Mouse (Mus musculus): Measurements from ENCODE around the gene Nrxn3.

Nrxn3 gene

GRCm38 (mm10) chr12:88722691-88723070, at the start of gene Nrxn3:
Gene Nrxn3 (plus strand): TSS chr12:88722876.
- peak; percentile 68 to 77 for DNase-seq (ENCODE audit: low spot score in 2 of 2)

- no peak for DNase-seq (ENCODE audit: low spot score in 2 of 2)
Measured at GRCm38 (mm10) chr12:88704159-88704846, 18.4 kb upstream of the Nrxn3 start.

- DNase-seq (ENCODE audit: low spot score in 2 of 2): no peak
Measured at GRCm38 (mm10) chr12:88705959-88706358, 16.7 kb upstream of the Nrxn3 start.

GRCm38 (mm10) chr12:88707786-88708185, 14.9 kb upstream of the Nrxn3 start:
- no peak for DNase-seq (ENCODE audit: low spot score in 2 of 2)

GRCm38 (mm10) chr12:88709223-88709622, 13.5 kb upstream of the Nrxn3 start:
- DNase-seq (ENCODE audit: low spot score in 2 of 2): no peak

GRCm38 (mm10) chr12:88713456-88713855, 9.2 kb upstream of the Nrxn3 start:
- DNase-seq (ENCODE audit: low spot score in 2 of 2): peak in 1 of 2 experiments; percentile 44

GRCm38 (mm10) chr12:88722031-88722690, 515 bp upstream of the Nrxn3 start:
- DNase-seq (ENCODE audit: low spot score in 2 of 2): no peak

GRCm38 (mm10) chr12:88726316-88726715, 3.6 kb downstream of the Nrxn3 start:
- DNase-seq (ENCODE audit: low spot score in 2 of 2): no peak

- no peak for DNase-seq (ENCODE audit: low spot score in 2 of 2)
Measured at GRCm38 (mm10) chr12:88726755-88727154, 4.1 kb downstream of the Nrxn3 start.

GRCm38 (mm10) chr12:88730720-88731119, 8.0 kb downstream of the Nrxn3 start:
- no peak for DNase-seq (ENCODE audit: low spot score in 2 of 2)

- no peak for DNase-seq (ENCODE audit: low spot score in 2 of 2)
Measured at GRCm38 (mm10) chr12:88735045-88735444, 12.4 kb downstream of the Nrxn3 start.

GRCm38 (mm10) chr12:88737081-88737480, 14.4 kb downstream of the Nrxn3 start:
- DNase-seq (ENCODE audit: low spot score in 2 of 2): no peak

GRCm38 (mm10) chr12:88738616-88739015, 15.9 kb downstream of the Nrxn3 start:
- DNase-seq (ENCODE audit: low spot score in 2 of 2): peak in 1 of 2 experiments; percentile 67

GRCm38 (mm10) chr12:88746788-88747187, 24.1 kb downstream of the Nrxn3 start:
- DNase-seq (ENCODE audit: low spot score in 2 of 2): no peak

GRCm38 (mm10) chr12:88764791-88765190, 42.1 kb downstream of the Nrxn3 start:
- DNase-seq (ENCODE audit: low spot score in 2 of 2): no peak

GRCm38 (mm10) chr12:88774666-88775065, 52.0 kb downstream of the Nrxn3 start:
- DNase-seq (ENCODE audit: low spot score in 2 of 2): no peak

- DNase-seq (ENCODE audit: low spot score in 2 of 2): no peak
Measured at GRCm38 (mm10) chr12:88778036-88778435, 55.4 kb downstream of the Nrxn3 start.

GRCm38 (mm10) chr12:88784199-88785147, 61.8 kb downstream of the Nrxn3 start:
- no peak for DNase-seq (ENCODE audit: low spot score in 2 of 2)

GRCm38 (mm10) chr12:88793314-88793713, 70.6 kb downstream of the Nrxn3 start:
- no peak for DNase-seq (ENCODE audit: low spot score in 2 of 2)

GRCm38 (mm10) chr12:88800990-88801655, 78.4 kb downstream of the Nrxn3 start:
- no peak for DNase-seq (ENCODE audit: low spot score in 2 of 2)

GRCm38 (mm10) chr12:88801656-88802007, 79.0 kb downstream of the Nrxn3 start:
- DNase-seq (ENCODE audit: low spot score in 2 of 2): no peak

GRCm38 (mm10) chr12:88808947-88809346, 86.3 kb downstream of the Nrxn3 start:
- no peak for DNase-seq (ENCODE audit: low spot score in 2 of 2)

All from frontal cortex, postnatal 25 days (tissue).